Mouse (Mus musculus) neural tube, embryonic 14.5 days (tissue): ENCODE data around the gene Pp2d1. TPM values are rescaled to one million over a fixed set of nuclear protein-coding genes. Genes with fewer than 3 reads are reported as not detected.
"Not testable (repeated sequence)": the region's sequence is repeated elsewhere in the genome, so short reads cannot be mapped to it uniquely, and the experiment has no call there.

Experiments used
- ATAC-seq: fragments of 200-750 bp; cut with Nextera tagmentation; 2 replicates; pipeline ENCODE4 v1.8.0; 2017; ENCODE audit warnings: low read depth, mild to moderate bottlenecking, moderate TSS enrichment, moderate library complexity
- H3K27ac ChIP-seq: fragments of 300-500 bp; sonication (generic); 2 replicates; pipeline ENCODE4 v1.5.1; 2014; ENCODE audit warnings: low read depth, mild to moderate bottlenecking, control low read depth, low read length, moderate library complexity, mixed read lengths
- H3K27me3 ChIP-seq: fragments of 300-500 bp; sonication (generic); 2 replicates; pipeline ENCODE4 v1.6.1; 2014; ENCODE audit warnings: low read length; ENCODE audit not compliant: control insufficient read depth, insufficient read depth
- H3K36me3 ChIP-seq: fragments of 300-500 bp; sonication (generic); 2 replicates; pipeline ENCODE4 v1.6.1; 2014; ENCODE audit warnings: low read length, mixed read lengths; ENCODE audit not compliant: control insufficient read depth, insufficient read depth
- H3K4me1 ChIP-seq: fragments of 300-500 bp; sonication (generic); 2 replicates; pipeline ENCODE4 v1.6.1; 2014; ENCODE audit warnings: low read length; ENCODE audit not compliant: control insufficient read depth, insufficient read depth
- H3K4me2 ChIP-seq: fragments of 300-500 bp; sonication (generic); 2 replicates; pipeline ENCODE4 v1.6.1; 2014; ENCODE audit warnings: mild to moderate bottlenecking, low read depth, low read length, control low read depth
- H3K4me3 ChIP-seq: fragments of 300-500 bp; sonication (generic); 2 replicates; pipeline ENCODE4 v1.5.1; 2014; ENCODE audit warnings: low read depth, low read length, control low read depth, mixed read lengths
- H3K9ac ChIP-seq: fragments of 300-500 bp; sonication (generic); replicated peaks from 2 replicates; pipeline ENCODE4 v1.6.1; 2014; ENCODE audit warnings: low read depth, mild to moderate bottlenecking, control low read depth, low read length, mixed read lengths
- H3K9me3 ChIP-seq: fragments of 300-500 bp; sonication (generic); 2 replicates; pipeline ENCODE4 v1.6.1; 2016; ENCODE audit warnings: low read length; ENCODE audit not compliant: control insufficient read depth
- WGBS: fragments of 180-500 bp; shearing (Covaris S2); extraction: QIAGEN DNeasy Blood & Tissue Kit; methylation state at CpG from one replicate; pipeline ENCODE4 v1.1.7; 2014; 5-methylcytosine and 5-hydroxymethylcytosine counted together
- polyA plus RNA-seq: library from polyadenylated mRNA; unstranded; fragments of >200 nt; fragmentation: Nextera tagmentation; extraction: Ambion mirVana; gene quantifications from 2 replicates; pipeline ENCODE4 v1.2.1, GENCODE M21; 2014

Pp2d1 gene
- polyA plus RNA-seq, result 0.42 and 0.72 TPM in 2 replicates

DNA sequence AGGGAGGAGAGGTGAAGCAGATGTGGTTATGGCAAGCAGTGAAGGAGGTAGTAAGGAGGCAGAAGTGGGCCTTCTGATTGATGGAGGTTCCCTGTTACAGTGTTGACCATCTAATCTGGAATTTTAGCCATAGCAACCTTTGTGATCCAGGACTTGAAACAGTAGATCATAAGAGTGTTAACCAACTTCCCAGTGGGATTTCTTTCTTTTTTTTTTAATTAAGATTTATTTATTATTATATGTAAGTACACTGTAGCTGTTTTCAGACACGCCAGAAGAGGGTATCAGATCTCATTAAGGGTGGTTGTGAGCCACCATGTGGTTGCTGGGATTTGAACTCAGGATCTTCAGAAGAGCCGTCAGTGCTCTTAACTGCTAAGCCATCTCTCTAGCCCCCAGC is at the start of gene Pp2d1:
Pp2d1 (minus strand) TSS at position 101 of the 400 bp plus-strand sequence.
- WGBS, result 79% methylated on average over 2 of the region's 2 CpGs
- not testable (repeated sequence) for H3K27ac ChIP-seq, H3K4me3 ChIP-seq, H3K9me3 ChIP-seq, ATAC-seq, H3K9ac ChIP-seq, H3K4me2 ChIP-seq, H3K36me3 ChIP-seq, H3K4me1 ChIP-seq, H3K27me3 ChIP-seq

DNA sequence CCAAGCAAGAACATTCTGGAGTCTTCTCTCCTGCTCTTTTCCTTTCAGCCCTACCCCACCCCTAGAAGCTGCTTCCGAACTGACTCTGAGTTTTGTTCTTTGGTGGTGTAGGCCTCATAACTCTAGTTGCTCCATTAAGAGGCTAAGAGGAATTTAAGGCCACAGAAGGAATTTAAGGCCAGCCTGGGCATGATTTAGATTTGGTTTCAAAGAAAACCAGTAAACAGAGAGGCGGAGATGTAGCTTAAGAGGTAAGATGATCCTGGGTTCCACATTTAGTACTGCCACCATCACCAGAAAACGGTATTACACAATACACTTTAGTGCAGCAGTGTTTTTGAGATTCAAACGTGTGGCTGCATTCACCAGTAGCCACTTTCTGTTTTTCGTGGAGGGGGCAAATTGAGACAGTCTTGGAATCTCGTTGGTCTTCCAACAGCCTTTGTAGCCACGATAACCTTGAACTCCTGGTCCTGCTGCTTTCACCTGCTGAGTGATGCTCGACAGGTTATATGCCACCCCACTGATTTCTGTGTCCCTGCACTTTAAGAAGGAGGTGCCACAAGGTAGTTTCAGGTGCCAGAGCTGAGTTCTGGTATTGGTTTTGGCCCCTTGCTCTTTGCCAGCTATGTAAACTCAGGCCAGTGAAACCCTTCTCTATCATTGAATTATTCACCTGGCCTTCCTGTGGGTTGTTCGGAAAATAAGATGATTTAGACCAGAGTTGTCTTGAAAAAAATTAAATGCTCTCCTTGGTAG is 49.0 kb upstream of the Pp2d1 start:
- no peaks in the 10 kb centered on the region for H3K9me3 ChIP-seq
- H3K27ac ChIP-seq, result no peak overlapping the region
- no peak overlapping the region for H3K9ac ChIP-seq
- no peaks in the 10 kb centered on the region for H3K36me3 ChIP-seq
- H3K27me3 ChIP-seq, result no peaks in the 10 kb centered on the region
- H3K4me3 ChIP-seq, result no peak overlapping the region
- ATAC-seq, result no peak
- no peak overlapping the region for H3K4me2 ChIP-seq
- H3K4me1 ChIP-seq, result peaks cover 5% of the 10 kb centered on the region; the same call in 1 of the 2 replicates
- 88% methylated on average over 9 of the region's 9 CpGs for WGBS

GRCm38 (mm10) chr17:53587074-53587851 is 48.0 kb upstream of the Pp2d1 start:
- peak; percentile 70 for ATAC-seq
- peaks cover 5% of the 10 kb centered on the region; the same call in 1 of the 2 replicates for H3K4me1 ChIP-seq
- no peaks in the 10 kb centered on the region for H3K27me3 ChIP-seq
- no peak overlapping the region for H3K4me2 ChIP-seq
- WGBS, result 40% methylated on average over 14 of the region's 14 CpGs
- H3K9me3 ChIP-seq, result no peaks in the 10 kb centered on the region
- H3K36me3 ChIP-seq, result no peaks in the 10 kb centered on the region
- no peak overlapping the region for H3K27ac ChIP-seq
- H3K4me3 ChIP-seq, result no peak overlapping the region
- no peak overlapping the region for H3K9ac ChIP-seq

DNA sequence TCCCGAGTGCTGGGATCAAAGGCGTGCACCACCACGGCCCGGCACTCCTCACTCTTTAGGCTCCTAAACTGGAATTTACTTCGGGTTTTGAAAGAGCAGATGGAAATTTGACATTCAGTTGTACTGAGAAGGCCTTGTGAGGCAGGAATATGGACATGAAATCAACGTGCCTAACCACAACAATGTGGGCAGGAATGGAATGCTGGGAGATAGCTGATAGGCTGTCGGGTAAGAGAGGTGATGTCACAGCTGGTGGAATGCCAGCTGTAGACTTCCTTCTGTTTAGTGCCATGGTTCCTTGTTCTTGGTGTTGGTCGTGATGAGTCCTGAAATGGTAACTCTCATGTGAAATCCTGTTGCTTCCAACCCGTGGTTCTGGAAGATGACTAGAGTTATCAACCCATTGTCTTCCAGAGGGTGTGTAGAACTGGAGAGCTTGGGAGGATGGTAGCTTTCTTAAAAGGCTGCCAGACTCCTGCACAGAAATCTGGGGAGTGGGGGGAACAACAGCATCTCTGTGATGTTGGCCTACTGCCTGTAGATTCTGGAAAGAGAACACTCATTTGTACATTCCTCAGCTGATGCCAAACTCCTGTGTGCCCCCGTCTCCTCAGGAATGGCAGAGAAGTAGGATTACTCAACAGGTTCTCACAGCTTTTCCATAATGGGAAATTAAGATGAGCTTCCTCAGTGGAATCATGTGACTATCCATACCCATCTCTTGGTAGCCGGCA is 44.8 kb upstream of the Pp2d1 start:
- H3K27ac ChIP-seq, result no peak overlapping the region
- H3K4me3 ChIP-seq, result no peak overlapping the region
- H3K9me3 ChIP-seq, result no peaks in the 10 kb centered on the region
- 90% methylated on average over 11 of the region's 11 CpGs for WGBS
- no peak for ATAC-seq
- no peaks in the 10 kb centered on the region for H3K36me3 ChIP-seq
- no peak overlapping the region for H3K4me2 ChIP-seq
- no peaks in the 10 kb centered on the region for H3K27me3 ChIP-seq
- H3K4me1 ChIP-seq, result peaks cover 5% of the 10 kb centered on the region; the same call in 1 of the 2 replicates
- no peak overlapping the region for H3K9ac ChIP-seq

- no peak overlapping the region for H3K4me3 ChIP-seq
- peaks cover 5% of the 10 kb centered on the region; the same call in 1 of the 2 replicates for H3K4me1 ChIP-seq
- H3K9ac ChIP-seq, result no peak overlapping the region
- ATAC-seq, result no peak
- H3K9me3 ChIP-seq, result no peaks in the 10 kb centered on the region
- 90% methylated on average over 7 of the region's 7 CpGs for WGBS
- H3K27ac ChIP-seq, result no peak overlapping the region
- no peaks in the 10 kb centered on the region for H3K27me3 ChIP-seq
- H3K36me3 ChIP-seq, result no peaks in the 10 kb centered on the region
- H3K4me2 ChIP-seq, result no peak overlapping the region
These were observed 43.6 kb upstream of the Pp2d1 start for GRCm38 (mm10) chr17:53582805-53583204.

DNA sequence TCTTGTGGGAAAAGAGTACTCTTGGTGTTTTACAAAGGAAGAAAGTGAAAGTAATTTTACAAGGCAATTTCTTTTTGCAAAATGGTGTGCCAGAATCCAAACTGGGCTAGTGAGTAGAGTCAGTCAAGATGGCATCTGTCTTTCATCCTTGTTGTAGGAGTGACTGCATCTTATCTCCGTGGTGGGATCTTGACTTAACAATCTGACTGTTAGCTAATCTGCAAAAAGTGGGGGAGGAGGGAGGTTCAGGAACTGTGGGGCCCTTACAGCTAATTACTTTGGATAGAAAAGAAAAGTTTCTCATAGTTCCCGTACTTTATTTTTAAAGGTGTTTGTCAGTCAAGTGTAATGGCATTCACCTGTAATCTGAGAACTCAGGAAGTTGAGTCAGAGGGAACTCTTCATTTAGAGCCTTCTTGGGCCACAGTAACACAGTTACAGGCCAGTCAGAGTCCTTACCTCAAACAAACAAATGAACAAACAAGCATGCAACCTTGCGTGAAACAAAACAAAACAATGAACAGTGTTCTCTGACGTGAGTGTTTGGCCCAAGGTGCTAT is 42.9 kb upstream of the Pp2d1 start:
- no peak overlapping the region for H3K4me2 ChIP-seq
- 76% methylated on average over 4 of the region's 4 CpGs for WGBS

DNA sequence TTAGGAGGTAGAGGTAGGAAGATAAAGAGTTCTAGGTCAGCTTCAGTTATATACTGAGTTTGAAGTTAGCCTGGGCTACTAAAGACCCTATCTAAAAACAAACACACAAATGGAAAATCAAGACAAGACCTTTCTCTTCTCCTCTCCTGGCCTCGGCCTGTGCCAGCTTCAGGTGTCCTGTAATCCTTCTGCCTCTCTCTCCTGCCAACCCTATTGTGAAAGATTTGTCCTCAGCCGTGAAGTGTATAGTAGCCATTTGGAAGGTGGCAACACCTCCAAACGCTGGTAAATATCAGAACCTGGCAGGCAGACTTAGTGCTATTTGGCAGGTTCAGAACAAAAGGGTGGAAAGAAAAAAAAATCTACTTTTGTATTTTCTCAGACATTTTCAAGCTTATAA is 41.0 kb upstream of the Pp2d1 start:
- WGBS, result 85% methylated on average over 3 of the region's 3 CpGs
- Histone ChIP-seq H3K4me2 (no peak overlapping the region), H3K27ac (no peak overlapping the region), H3K9me3 (no peaks in the 10 kb centered on the region), H3K4me1 (no peaks in the 10 kb centered on the region), H3K27me3 (no peaks in the 10 kb centered on the region), H3K36me3 (no peaks in the 10 kb centered on the region), H3K9ac (no peak overlapping the region), H3K4me3 (no peak overlapping the region)
- ATAC-seq, result no peak

More for the DNA sequence above, 42.9 kb upstream of the Pp2d1 start:
- no peak overlapping the region for H3K9ac ChIP-seq
- no peaks in the 10 kb centered on the region for H3K9me3 ChIP-seq
- no peak overlapping the region for H3K4me3 ChIP-seq
- no peak for ATAC-seq
- no peaks in the 10 kb centered on the region for H3K27me3 ChIP-seq
- H3K4me1 ChIP-seq, result peaks cover 5% of the 10 kb centered on the region; the same call in 1 of the 2 replicates
- H3K36me3 ChIP-seq, result no peaks in the 10 kb centered on the region
- H3K27ac ChIP-seq, result no peak overlapping the region

- no peaks in the 10 kb centered on the region for H3K4me1 ChIP-seq
- H3K4me2 ChIP-seq, result no peak overlapping the region
- H3K36me3 ChIP-seq, result no peaks in the 10 kb centered on the region
- no peak overlapping the region for H3K9ac ChIP-seq
- H3K4me3 ChIP-seq, result no peak overlapping the region
- H3K27me3 ChIP-seq, result no peaks in the 10 kb centered on the region
- 74% methylated on average over 4 of the region's 4 CpGs for WGBS
- ATAC-seq, result no peak
- no peaks in the 10 kb centered on the region for H3K9me3 ChIP-seq
- no peak overlapping the region for H3K27ac ChIP-seq
These were observed 40.4 kb upstream of the Pp2d1 start for GRCm38 (mm10) chr17:53579612-53580011.
